In the genomic region with DNA sequence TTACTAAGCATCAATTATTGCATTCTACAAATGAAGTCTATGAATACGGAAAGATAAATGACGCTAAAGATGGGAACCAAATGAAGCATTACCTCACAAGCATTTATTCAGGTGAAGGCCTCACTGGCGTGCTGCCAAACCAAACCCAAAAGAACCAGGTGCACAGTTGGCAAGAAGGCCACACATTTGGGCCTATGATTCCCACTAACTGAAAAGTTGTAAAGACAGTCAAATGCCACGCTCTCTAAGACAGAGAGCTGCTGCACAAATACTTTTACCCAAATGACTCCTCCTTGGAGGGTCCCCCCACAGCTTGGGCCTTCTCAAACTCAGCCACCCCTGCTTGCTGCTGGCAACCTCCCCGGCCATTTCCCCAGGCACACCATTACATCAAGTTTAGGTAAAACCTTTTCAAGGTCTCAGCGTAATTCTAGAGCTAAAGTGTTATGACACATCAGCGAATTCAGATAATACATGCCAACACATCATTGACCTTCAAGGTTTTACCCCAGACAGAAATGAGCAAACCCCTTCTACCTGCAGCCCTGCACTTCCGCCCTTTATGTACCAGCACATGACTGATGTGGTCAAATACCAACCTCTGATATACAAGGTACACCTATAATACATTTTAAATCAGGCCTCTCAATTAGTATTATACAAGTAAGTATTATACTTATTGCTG, we compare ENCODE assay signal across 8 mouse cellular contexts. TPM values are rescaled to one million over a fixed set of nuclear protein-coding genes. Genes with fewer than 3 reads are reported as not detected.
DNase-seq lines count a peak whose midpoint lies in the region; ATAC-seq lines count a peak whose summit lies in the region.

No protein-coding gene starts in this region.

- H3K9me3 ChIP-seq in intestine, embryonic 14.5 days (ENCODE audit: control insufficient read depth, low read length) = no peaks in the 10 kb centered on the region
- no peaks in the 10 kb centered on the region for H3K9me3 ChIP-seq in midbrain, embryonic 11.5 days (ENCODE audit: control insufficient read depth, low read length)

- peak overlapping the region; percentile 99 for H3K9ac ChIP-seq in intestine, embryonic 14.5 days (ENCODE audit: low read length)
- peak overlapping the region; percentile 94 for H3K9ac ChIP-seq in midbrain, embryonic 11.5 days (ENCODE audit: low read length)

- H3K36me3 ChIP-seq in intestine, embryonic 14.5 days (ENCODE audit: control insufficient read depth, insufficient read depth, low read length) = peaks cover 53% of the 10 kb centered on the region
- H3K36me3 ChIP-seq in midbrain, embryonic 11.5 days (ENCODE audit: control insufficient read depth, insufficient read depth, low read length) = peaks cover 36% of the 10 kb centered on the region

- H3K4me3 ChIP-seq in intestine, embryonic 14.5 days (ENCODE audit: low read depth, low read length) = peak overlapping the region; percentile 100
- H3K4me3 ChIP-seq in midbrain, embryonic 11.5 days (ENCODE audit: low read depth, low read length) = peak overlapping the region; percentile 63

- peak overlapping the region; percentile 83 for H3K27ac ChIP-seq in intestine, embryonic 14.5 days (ENCODE audit: low read depth)
- H3K27ac ChIP-seq in midbrain, embryonic 11.5 days (ENCODE audit: low read depth, low read length) = no peak overlapping the region

- H3K27me3 ChIP-seq in intestine, embryonic 14.5 days (replicated peaks; ENCODE audit: control insufficient read depth, insufficient read depth, low read length) = no peaks in the 10 kb centered on the region
- H3K27me3 ChIP-seq in midbrain, embryonic 11.5 days (ENCODE audit: control insufficient read depth, insufficient read depth, low read length) = no peaks in the 10 kb centered on the region

- DNase-seq in cerebellum, adult 11 months = peak; percentile 30
- peak; percentile 41 for DNase-seq in urinary bladder, postnatal 14 days (ENCODE audit: low spot score)
- DNase-seq in urinary bladder, postnatal 10 days (ENCODE audit: low spot score) = no peak
- no peak for DNase-seq in intestine, embryonic 14.5 days (ENCODE audit: low spot score)
- no peak for DNase-seq in midbrain, embryonic 11.5 days (ENCODE audit: low spot score, missing footprints)
- no peak for DNase-seq in spleen, postnatal 14 days (ENCODE audit: low spot score in 2 of 2)
- DNase-seq in right cerebral cortex, adult 2 months (ENCODE audit: low spot score in 2 of 2) = no peak

- no peak for ATAC-seq in cerebellum, adult (ENCODE audit: insufficient number of reproducible peaks, low FRiP score, low TSS enrichment)
- ATAC-seq in intestine, embryonic 14.5 days (replicated peaks; ENCODE audit: low FRiP score, low TSS enrichment, low read depth) = no peak
- ATAC-seq in midbrain, embryonic 11.5 days (ENCODE audit: low FRiP score) = no peak

- peaks cover 23% of the 10 kb centered on the region for H3K4me1 ChIP-seq in intestine, embryonic 14.5 days (replicated peaks; ENCODE audit: control insufficient read depth, insufficient read depth, low read length)
- peaks cover 27% of the 10 kb centered on the region for H3K4me1 ChIP-seq in midbrain, embryonic 11.5 days (ENCODE audit: control insufficient read depth, insufficient read depth, low read length)

- H3K4me2 ChIP-seq in intestine, embryonic 14.5 days (ENCODE audit: low read length) = peak overlapping the region; percentile 70
- peak overlapping the region; percentile 92 for H3K4me2 ChIP-seq in midbrain, embryonic 11.5 days

- WGBS in intestine, embryonic 14.5 days = 49% methylated on average over 8 of the region's 8 CpGs
- 44% methylated on average over 8 of the region's 8 CpGs for WGBS in midbrain, embryonic 11.5 days

RNA-seq across cellular contexts. Expression of gene Rabggtb, which starts 1.5 kb away (rescaled TPM):
- 61.8 and 64.1 TPM in 2 replicates for polyA plus RNA-seq in intestine, embryonic 14.5 days (2014; fragmentation: Nextera tagmentation; extraction: Ambion mirVana)
- 43.9 and 45.4 TPM in 2 replicates for polyA plus RNA-seq in midbrain, embryonic 11.5 days (2014; fragmentation: Nextera tagmentation; extraction: Ambion mirVana)

RNA-seq across cellular contexts. Expression of gene Msh4, which starts 5.4 kb away (rescaled TPM):
- 0.05 and 0.13 TPM in 2 replicates for polyA plus RNA-seq in intestine, embryonic 14.5 days (2014; fragmentation: Nextera tagmentation; extraction: Ambion mirVana)
- 0.12 TPM in 1 of 2 replicates, not detected in the other for polyA plus RNA-seq in midbrain, embryonic 11.5 days (2014; fragmentation: Nextera tagmentation; extraction: Ambion mirVana)

RNA-seq across cellular contexts. Expression of gene Acadm, which starts 33.1 kb away (rescaled TPM):
- 82.6 and 84.6 TPM in 2 replicates for polyA plus RNA-seq in intestine, embryonic 14.5 days (2014; fragmentation: Nextera tagmentation; extraction: Ambion mirVana)
- polyA plus RNA-seq in midbrain, embryonic 11.5 days (2014; fragmentation: Nextera tagmentation; extraction: Ambion mirVana) = 53.5 and 55.8 TPM in 2 replicates

Comparison
In these comparisons a context has a peak if more than half of its experiments do, and no peak if none do; other contexts are left out.
1. DNase-seq: peak in cerebellum, adult 11 months (single experiment) and urinary bladder, postnatal 14 days (single experiment); none in urinary bladder, postnatal 10 days (single experiment), intestine, embryonic 14.5 days (single experiment), midbrain, embryonic 11.5 days (single experiment), spleen, postnatal 14 days (0 of 2) and right cerebral cortex, adult 2 months (0 of 2).